Mouse (Mus musculus): ENCODE measurements at regions not wholly inside any gene's neighbourhood (a gene's known extent, or its start where the extent isn't known, plus 50 kb on each side); places are given as distances from the start of the nearest gene placed in this dataset.

DNA sequence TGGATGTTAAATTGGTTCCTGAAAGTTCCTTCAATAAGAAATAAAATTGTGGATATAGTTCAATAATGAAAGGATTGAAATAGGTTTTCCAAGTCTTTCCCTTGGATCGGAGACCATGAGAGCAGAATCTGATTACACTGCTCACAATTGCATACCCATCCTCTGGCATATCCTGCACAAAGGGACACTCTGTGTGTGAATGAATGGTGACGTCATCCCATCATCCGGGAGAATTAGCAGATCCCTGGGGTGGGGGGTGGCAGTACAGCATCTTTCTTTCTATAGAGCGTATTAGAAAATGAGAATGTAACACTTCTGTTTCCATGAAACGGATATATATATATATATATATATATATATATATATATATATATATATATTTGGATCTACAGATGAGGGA is 139.2 kb upstream of the Zeb2 start:
- no peak for TF ChIP-seq POLR2A (IDR thresholded peaks at IDR 0.05; ENCODE audit: insufficient read depth, low read length)
- TF ChIP-seq CTCF (IDR thresholded peaks at IDR 0.05; ENCODE audit: low read depth, low read length) = no peak
